Mouse (Mus musculus): Measurements from ENCODE around the gene Adrb1.

The Adrb1 gene

GRCm38 (mm10) chr19:56703238-56704097 is 18.5 kb upstream of the Adrb1 start:
- no peak for DNase-seq

- DNase-seq, result no peak
These were observed 16.8 kb upstream of the Adrb1 start for GRCm38 (mm10) chr19:56705026-56705675.

GRCm38 (mm10) chr19:56708794-56709193 is 13.2 kb upstream of the Adrb1 start:
- DNase-seq, result no peak

- peak; percentile 47 for DNase-seq
These were observed 11.7 kb upstream of the Adrb1 start for GRCm38 (mm10) chr19:56710131-56710905.

GRCm38 (mm10) chr19:56713613-56714012 is 8.4 kb upstream of the Adrb1 start:
- no peak for DNase-seq

GRCm38 (mm10) chr19:56714661-56715170 is 7.3 kb upstream of the Adrb1 start:
- DNase-seq, result no peak

GRCm38 (mm10) chr19:56718046-56718445 is 4.0 kb upstream of the Adrb1 start:
- no peak for DNase-seq

- DNase-seq, result no peak
These were observed 1.1 kb upstream of the Adrb1 start for GRCm38 (mm10) chr19:56720882-56721281.

GRCm38 (mm10) chr19:56722291-56722707 is 300 bp downstream of the Adrb1 start:
- peak; percentile 33 for DNase-seq

- peak; percentile 54 for DNase-seq
These were observed 822 bp downstream of the Adrb1 start for GRCm38 (mm10) chr19:56722711-56723330.

- DNase-seq, result peak; percentile 23
These were observed 1.5 kb downstream of the Adrb1 start for GRCm38 (mm10) chr19:56723331-56724125.

- DNase-seq, result no peak
These were observed 2.2 kb downstream of the Adrb1 start for GRCm38 (mm10) chr19:56724126-56724597.

GRCm38 (mm10) chr19:56727170-56727877 is 5.3 kb downstream of the Adrb1 start:
- no peak for DNase-seq

GRCm38 (mm10) chr19:56734033-56734572 is 12.1 kb downstream of the Adrb1 start:
- DNase-seq, result no peak

GRCm38 (mm10) chr19:56735747-56736146 is 13.7 kb downstream of the Adrb1 start:
- DNase-seq, result no peak

GRCm38 (mm10) chr19:56736287-56736686 is 14.3 kb downstream of the Adrb1 start:
- DNase-seq, result no peak

- no peak for DNase-seq
These were observed 23.1 kb downstream of the Adrb1 start for GRCm38 (mm10) chr19:56745061-56745460.

- no peak for DNase-seq
These were observed 23.5 kb downstream of the Adrb1 start for GRCm38 (mm10) chr19:56745528-56745927.

- no peak for DNase-seq
These were observed 24.6 kb downstream of the Adrb1 start for GRCm38 (mm10) chr19:56746618-56747017.

- DNase-seq, result no peak
These were observed 25.9 kb downstream of the Adrb1 start for GRCm38 (mm10) chr19:56747878-56748277.

- DNase-seq, result no peak
These were observed 27.3 kb downstream of the Adrb1 start for GRCm38 (mm10) chr19:56749343-56749742.
